Mouse (Mus musculus): ENCODE measurements around the gene Ddah2.

DNA sequence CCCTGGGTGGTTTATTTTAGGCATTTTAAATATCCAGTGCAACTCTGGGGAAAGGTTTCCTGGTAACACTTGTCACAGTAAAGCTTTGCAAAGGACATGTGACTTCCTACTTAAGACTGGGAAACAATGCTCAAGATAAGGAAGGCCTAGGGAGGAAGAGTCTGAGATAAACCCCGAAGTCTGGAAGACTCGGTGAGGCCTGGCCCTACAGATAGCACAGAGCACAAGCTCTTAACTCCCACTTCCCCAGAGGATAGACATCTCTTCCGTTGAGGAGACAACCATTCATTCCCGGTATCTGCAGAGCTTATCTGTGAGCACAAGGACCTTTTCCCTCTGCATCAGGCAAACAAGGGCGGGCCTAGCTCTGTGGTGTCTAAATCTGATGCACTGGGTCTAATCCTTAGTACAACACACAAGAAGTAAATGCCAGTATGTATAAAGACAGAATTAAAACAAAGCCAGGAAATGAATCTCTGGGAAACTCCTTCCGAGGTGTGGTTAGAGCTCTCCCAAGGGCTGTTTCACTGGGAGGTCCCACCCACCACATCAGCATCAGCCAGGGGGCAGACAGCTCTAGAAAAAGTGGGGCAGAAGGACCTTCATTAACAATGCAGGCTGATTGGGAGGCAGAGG lies 36.9 kb upstream of the Ddah2 start:
- TF ChIP-seq CTCF (IDR thresholded peaks at IDR 0.05; ENCODE audit: borderline replicate concordance, insufficient read depth, low read length) (no peak), POLR2A (IDR thresholded peaks at IDR 0.05; ENCODE audit: low read depth, low read length) (no peak)

Measured in embryonic fibroblast, embryonic 13.5 days (primary cell).